8 mouse cellular contexts compared by ENCODE assay signal in the genomic region with DNA sequence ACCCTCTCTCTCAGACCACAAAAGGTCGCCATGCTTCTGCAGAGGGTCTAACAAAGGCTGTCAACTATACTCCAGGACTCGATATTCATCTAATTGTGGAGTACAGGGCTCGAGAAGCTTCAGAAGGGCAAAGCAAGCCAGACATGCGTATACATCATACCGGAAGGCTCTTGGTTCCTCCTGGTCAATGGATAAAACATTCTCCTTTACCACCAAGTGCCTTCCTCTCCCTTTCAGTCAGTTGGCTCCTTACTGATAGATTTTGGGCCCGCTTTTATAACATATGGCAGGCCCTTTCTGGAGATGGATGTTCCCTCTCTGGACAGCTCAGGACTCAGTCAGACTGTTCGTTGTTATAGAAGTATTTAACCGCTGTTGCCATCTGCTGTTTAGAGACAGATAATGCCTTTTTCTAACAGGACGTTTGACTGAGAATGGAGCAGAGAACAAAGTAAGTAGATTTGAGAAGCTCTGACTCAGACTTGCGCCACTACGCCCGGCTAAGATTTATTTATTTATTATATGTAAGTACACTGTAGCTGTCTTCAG. TPM values are rescaled to one million over a fixed set of nuclear protein-coding genes. Genes with fewer than 3 reads are reported as not detected.
A peak's percentile ranks its signal among the peaks of the same experiment; 100 is the strongest.
DNase-seq lines count a peak whose midpoint lies in the region; ATAC-seq and TF ChIP-seq lines count a peak whose summit lies in the region.
"Not testable (repeated sequence)": the region's sequence is repeated elsewhere in the genome, so short reads cannot be mapped to it uniquely, and the experiment has no call there.

A gene (minus strand): TSS at position 308 of the 549 bp plus-strand sequence.

- peak within 1 kb of the TSS; percentile 53 for H3K4me2 ChIP-seq in forebrain, embryonic 13.5 days
- H3K4me2 ChIP-seq in heart, postnatal 0 days (ENCODE audit: low read depth, low read length), result peak within 1 kb of the TSS; percentile 55
- peak within 1 kb of the TSS; percentile 39 for H3K4me2 ChIP-seq in limb, embryonic 15.5 days
- H3K4me2 ChIP-seq in midbrain, embryonic 16.5 days (ENCODE audit: low read length), result peak within 1 kb of the TSS; percentile 49
- H3K4me2 ChIP-seq in stomach, embryonic 16.5 days (ENCODE audit: low read depth, low read length), result peak within 1 kb of the TSS; percentile 50

- DNase-seq in G1E (ENCODE audit: low spot score), result not testable (repeated sequence)
- DNase-seq in cerebellum, adult 11-12 months, result peak; percentile 46
- peak; percentile 8 for DNase-seq in heart, postnatal 0 days (ENCODE audit: low spot score)
- DNase-seq in kidney, postnatal 10 days, result peak; percentile 27

- H3K4me1 ChIP-seq in G1E (ENCODE audit: insufficient read depth, low read depth, low read length); forebrain, embryonic 13.5 days; heart, postnatal 0 days (ENCODE audit: control insufficient read depth, insufficient read depth); limb, embryonic 15.5 days; midbrain, embryonic 16.5 days (ENCODE audit: control insufficient read depth, insufficient read depth, low read length); stomach, embryonic 16.5 days (ENCODE audit: control insufficient read depth, insufficient read depth, low read length): not testable (repeated sequence)

- H3K4me3 ChIP-seq in G1E (ENCODE audit: low read depth, low read length), result peak within 1 kb of the TSS; percentile 59
- peak within 1 kb of the TSS; percentile 35 for H3K4me3 ChIP-seq in forebrain, embryonic 13.5 days
- peak within 1 kb of the TSS; percentile 39 for H3K4me3 ChIP-seq in heart, postnatal 0 days (ENCODE audit: low read depth, low read length)
- peak within 1 kb of the TSS; percentile 38 for H3K4me3 ChIP-seq in limb, embryonic 15.5 days
- peak within 1 kb of the TSS; percentile 35 for H3K4me3 ChIP-seq in midbrain, embryonic 16.5 days (ENCODE audit: low read depth, low read length)
- peak within 1 kb of the TSS; percentile 40 for H3K4me3 ChIP-seq in stomach, embryonic 16.5 days (replicated peaks; ENCODE audit: low read length)

- not testable (repeated sequence) for H3K27me3 ChIP-seq in G1E (ENCODE audit: insufficient read depth, low read length); forebrain, embryonic 13.5 days; heart, postnatal 0 days (ENCODE audit: control insufficient read depth, insufficient read depth, low read length); limb, embryonic 15.5 days; midbrain, embryonic 16.5 days (ENCODE audit: control insufficient read depth, insufficient read depth, low read depth, low read length); stomach, embryonic 16.5 days (ENCODE audit: control insufficient read depth, insufficient read depth, low read length)

- H3K27ac ChIP-seq in forebrain, embryonic 13.5 days, result peak within 1 kb of the TSS; percentile 79
- H3K27ac ChIP-seq in heart, postnatal 0 days (ENCODE audit: low read depth), result peak within 1 kb of the TSS; percentile 84
- H3K27ac ChIP-seq in limb, embryonic 15.5 days, result peak within 1 kb of the TSS; percentile 82
- peak within 1 kb of the TSS; percentile 81 for H3K27ac ChIP-seq in midbrain, embryonic 16.5 days (ENCODE audit: low read length)
- peak within 1 kb of the TSS; percentile 64 for H3K27ac ChIP-seq in stomach, embryonic 16.5 days (ENCODE audit: low read length)

- H3K36me3 ChIP-seq in G1E (replicated peaks); forebrain, embryonic 13.5 days (ENCODE audit: poor library complexity, severe bottlenecking); heart, postnatal 0 days (replicated peaks; ENCODE audit: control insufficient read depth, insufficient read depth, low read length); limb, embryonic 15.5 days; midbrain, embryonic 16.5 days (ENCODE audit: control insufficient read depth, insufficient read depth, low read length); stomach, embryonic 16.5 days (ENCODE audit: control insufficient read depth, insufficient read depth, low read length): not testable (repeated sequence)

- TF ChIP-seq EP300 in heart, postnatal 0 days (IDR thresholded peaks at IDR 0.05; ENCODE audit: low read depth), result not testable (repeated sequence)

- peak within 1 kb of the TSS; percentile 46 for H3K9ac ChIP-seq in forebrain, embryonic 13.5 days
- not testable (repeated sequence) for H3K9ac ChIP-seq in heart, postnatal 0 days (replicated peaks; ENCODE audit: low read depth, low read length); limb, embryonic 15.5 days
- H3K9ac ChIP-seq in midbrain, embryonic 16.5 days (ENCODE audit: low read depth, low read length), result 0 out of 2 replicates have a peak within 1 kb of the TSS, but pooled peaks have one; percentile 38
- H3K9ac ChIP-seq in stomach, embryonic 16.5 days (ENCODE audit: low read length), result peak within 1 kb of the TSS; percentile 50

- WGBS in forebrain, embryonic 13.5 days, result 27% methylated on average over 11 of the region's 12 CpGs
- 16% methylated on average over 11 of the region's 12 CpGs for WGBS in heart, postnatal 0 days
- WGBS in limb, embryonic 15.5 days, result 17% methylated on average over 12 of the region's 12 CpGs
- WGBS in midbrain, embryonic 16.5 days, result 20% methylated on average over 11 of the region's 12 CpGs
- WGBS in stomach, embryonic 16.5 days, result 8% methylated on average over 11 of the region's 12 CpGs

- ATAC-seq in G1E (ENCODE audit: extremely low read depth, insufficient number of reproducible peaks, low FRiP score, poor library complexity, severe bottlenecking), result peak; percentile 64
- ATAC-seq in forebrain, embryonic 13.5 days, result peak; percentile 61
- peak; percentile 56 for ATAC-seq in heart, postnatal 0 days (ENCODE audit: insufficient read depth, low read depth)
- ATAC-seq in limb, embryonic 15.5 days (ENCODE audit: insufficient number of reproducible peaks, low FRiP score, low TSS enrichment, low read depth), result peak; percentile 27; the same call in 1 of the 2 replicates
- peak; percentile 84 for ATAC-seq in midbrain, embryonic 16.5 days
- peak; percentile 51; the same call in 1 of the 2 replicates for ATAC-seq in stomach, embryonic 16.5 days (ENCODE audit: insufficient read depth, low FRiP score)

- not testable (repeated sequence) for TF ChIP-seq CTCF in G1E (IDR thresholded peaks at IDR 0.05; ENCODE audit: low read depth, low read length); heart, postnatal 0 days (IDR thresholded peaks at IDR 0.05; ENCODE audit: low read depth)

- not testable (repeated sequence) for H3K9me3 ChIP-seq in G1E (replicated peaks); forebrain, embryonic 13.5 days (replicated peaks); heart, postnatal 0 days (replicated peaks; ENCODE audit: control insufficient read depth, low read length); limb, embryonic 15.5 days; midbrain, embryonic 16.5 days (replicated peaks; ENCODE audit: control insufficient read depth, low read length, poor library complexity, severe bottlenecking); stomach, embryonic 16.5 days (replicated peaks; ENCODE audit: control insufficient read depth, low read length)

RNA-seq across cellular contexts. Expression of the gene that starts here (rescaled TPM):
- total RNA-seq in G1E (2014; fragmentation: Nextera tagmentation) (10.1 and 11.8 TPM in 2 replicates), G1E (2017) (4.8 and 10.8 TPM in 2 replicates)
- 1.3 and 1.8 TPM in 2 replicates for polyA plus RNA-seq in G1E (2012)
- 32.8 and 35.3 TPM in 2 replicates for polyA plus RNA-seq in forebrain, embryonic 13.5 days (2015; fragmentation: Nextera tagmentation; extraction: Ambion mirVana)
- 2.8 and 6.9 TPM in 2 replicates for total RNA-seq in heart, postnatal 0 days (2014; rRNA removed; ENCODE audit: low replicate concordance)
- 40.2 and 40.6 TPM in 2 replicates for polyA plus RNA-seq in heart, postnatal 0 days (2015; fragmentation: Nextera tagmentation; extraction: Ambion mirVana)
- polyA plus RNA-seq in limb, embryonic 15.5 days (2015; fragmentation: Nextera tagmentation; extraction: Ambion mirVana), result 32.1 and 32.4 TPM in 2 replicates
- polyA plus RNA-seq in midbrain, embryonic 16.5 days (2015; fragmentation: Nextera tagmentation; extraction: Ambion mirVana), result 33.0 and 37.9 TPM in 2 replicates
- polyA plus RNA-seq in stomach, embryonic 16.5 days (2015; fragmentation: Nextera tagmentation; extraction: Ambion mirVana), result 32.1 and 37.8 TPM in 2 replicates

Comparison
In these comparisons a context has a peak if more than half of its experiments do, and no peak if none do; other contexts are left out.
1. RNA of the gene that starts here (polyA plus RNA-seq): 40.2 to 40.6 TPM in heart, postnatal 0 days, 33.0 to 37.9 TPM in midbrain, embryonic 16.5 days, 32.1 to 37.8 TPM in stomach, embryonic 16.5 days, 32.8 to 35.3 TPM in forebrain, embryonic 13.5 days and 32.1 to 32.4 TPM in limb, embryonic 15.5 days; 1.3 to 1.8 TPM in G1E; every median in the first group is over 10 times any median in the second.
2. ATAC-seq: peak in every context shown above with its lines; median percentile 84 in midbrain, embryonic 16.5 days; 64 in G1E; 61 in forebrain, embryonic 13.5 days; 56 in heart, postnatal 0 days; 51 in stomach, embryonic 16.5 days; 27 in limb, embryonic 15.5 days.
3. Peak in every context shown above with its lines, with median percentiles within 50 percentile points of each other: H3K4me3 ChIP-seq, H3K27ac ChIP-seq and H3K4me2 ChIP-seq.